Mouse (Mus musculus) lung, adult 2 months (tissue): Measurements from ENCODE around the gene Myh9.

ENCODE experiments used
- CTCF ChIP-seq: fragments of 200-500 bp; IDR thresholded peaks from 2 replicates; pipeline ENCODE4 v1.5.1; 2011; ENCODE audit warnings: mild to moderate bottlenecking, low read length, control low read depth; ENCODE audit not compliant: insufficient read depth
- POLR2A ChIP-seq: fragments of 200-500 bp; IDR thresholded peaks from 2 replicates; pipeline ENCODE4 v1.6.1; 2011; ENCODE audit warnings: low read depth, mild to moderate bottlenecking, control low read depth, low read length, borderline replicate concordance; ENCODE audit errors: extremely low read depth

GRCm38 (mm10) chr15:77825382-77825781, 16.6 kb downstream of the Myh9 start:
- TF ChIP-seq POLR2A = no peak
- no peak for TF ChIP-seq CTCF
